Mouse (Mus musculus): ENCODE data around the gene Pigx. TPM values are rescaled to one million over a fixed set of nuclear protein-coding genes. Genes with fewer than 3 reads are reported as not detected.

Gene Pigx
- polyA plus RNA-seq, 1 experiment from 2014 or later = 151 TPM

GRCm38 (mm10) chr16:32124444-32125335, 25.1 kb upstream of the Pigx start:
- Histone ChIP-seq H3K4me1 (no peaks in the 10 kb centered on the region), H3K36me3 (replicated peaks) (no peaks in the 10 kb centered on the region), H3K4me3 (no peak overlapping the region), H3K27ac (replicated peaks) (no peak overlapping the region), H3K9me3 (no peaks in the 10 kb centered on the region), H3K27me3 (replicated peaks; ENCODE audit: low read depth, poor library complexity, severe bottlenecking) (no peaks in the 10 kb centered on the region)
- DNase-seq (ENCODE audit: low spot score) = no peak
- WGBS = 73% methylated on average over 17 of the region's 17 CpGs

GRCm38 (mm10) chr16:32124020-32124419, 24.5 kb upstream of the Pigx start:
- no peaks in the 10 kb centered on the region for H3K27me3 ChIP-seq (replicated peaks; ENCODE audit: low read depth, poor library complexity, severe bottlenecking)
- no peaks in the 10 kb centered on the region for H3K4me1 ChIP-seq
- no peak overlapping the region for H3K27ac ChIP-seq (replicated peaks)
- H3K36me3 ChIP-seq (replicated peaks) = no peaks in the 10 kb centered on the region
- no peaks in the 10 kb centered on the region for H3K9me3 ChIP-seq
- DNase-seq (ENCODE audit: low spot score) = no peak
- WGBS = 92% methylated on average over 7 of the region's 7 CpGs
- no peak overlapping the region for H3K4me3 ChIP-seq

GRCm38 (mm10) chr16:32120454-32120853, 20.9 kb upstream of the Pigx start:
- DNase-seq (ENCODE audit: low spot score) = no peak
- Histone ChIP-seq H3K9me3 (no peaks in the 10 kb centered on the region), H3K36me3 (replicated peaks) (no peaks in the 10 kb centered on the region), H3K4me3 (no peak overlapping the region), H3K27me3 (replicated peaks; ENCODE audit: low read depth, poor library complexity, severe bottlenecking) (no peaks in the 10 kb centered on the region), H3K4me1 (0 out of 2 replicates have a peak, but pooled peaks cover 4% of the 10 kb centered on the region), H3K27ac (replicated peaks) (no peak overlapping the region)
- 78% methylated on average over 3 of the region's 3 CpGs for WGBS

GRCm38 (mm10) chr16:32116186-32116585, 16.6 kb upstream of the Pigx start:
- Histone ChIP-seq H3K27me3 (replicated peaks; ENCODE audit: low read depth, poor library complexity, severe bottlenecking) (no peaks in the 10 kb centered on the region), H3K36me3 (replicated peaks) (no peaks in the 10 kb centered on the region), H3K4me3 (no peak overlapping the region), H3K4me1 (0 out of 2 replicates have a peak, but pooled peaks cover 4% of the 10 kb centered on the region), H3K27ac (replicated peaks) (no peak overlapping the region), H3K9me3 (no peaks in the 10 kb centered on the region)
- 60% methylated on average over 5 of the region's 5 CpGs for WGBS
- no peak for DNase-seq (ENCODE audit: low spot score)

GRCm38 (mm10) chr16:32115781-32116180, 16.2 kb upstream of the Pigx start:
- H3K27ac ChIP-seq (replicated peaks) = no peak overlapping the region
- no peaks in the 10 kb centered on the region for H3K9me3 ChIP-seq
- 70% methylated on average over 6 of the region's 6 CpGs for WGBS
- peaks cover 3% of the 10 kb centered on the region; the same call in 1 of the 2 replicates for H3K36me3 ChIP-seq (replicated peaks)
- no peak overlapping the region for H3K4me3 ChIP-seq
- 0 out of 2 replicates have a peak, but pooled peaks cover 4% of the 10 kb centered on the region for H3K4me1 ChIP-seq
- H3K27me3 ChIP-seq (replicated peaks; ENCODE audit: low read depth, poor library complexity, severe bottlenecking) = no peaks in the 10 kb centered on the region
- no peak for DNase-seq (ENCODE audit: low spot score)

GRCm38 (mm10) chr16:32114968-32115695, 15.6 kb upstream of the Pigx start:
- WGBS = 20% methylated on average over 15 of the region's 15 CpGs
- Histone ChIP-seq H3K36me3 (replicated peaks) (peaks cover 10% of the 10 kb centered on the region), H3K4me1 (0 out of 2 replicates have a peak, but pooled peaks cover 4% of the 10 kb centered on the region), H3K27ac (replicated peaks) (no peak overlapping the region), H3K27me3 (replicated peaks; ENCODE audit: low read depth, poor library complexity, severe bottlenecking) (no peaks in the 10 kb centered on the region), H3K9me3 (0 out of 2 replicates have a peak, but pooled peaks cover 3% of the 10 kb centered on the region), H3K4me3 (no peak overlapping the region)
- DNase-seq (ENCODE audit: low spot score) = peak; percentile 87

- Histone ChIP-seq H3K4me3 (no peak overlapping the region), H3K4me1 (0 out of 2 replicates have a peak, but pooled peaks cover 4% of the 10 kb centered on the region), H3K27ac (replicated peaks) (no peak overlapping the region), H3K9me3 (0 out of 2 replicates have a peak, but pooled peaks cover 3% of the 10 kb centered on the region), H3K27me3 (replicated peaks; ENCODE audit: low read depth, poor library complexity, severe bottlenecking) (no peaks in the 10 kb centered on the region), H3K36me3 (replicated peaks) (peaks cover 17% of the 10 kb centered on the region)
- DNase-seq (ENCODE audit: low spot score) = no peak
- 85% methylated on average over 10 of the region's 10 CpGs for WGBS
These were observed 14.9 kb upstream of the Pigx start for GRCm38 (mm10) chr16:32114406-32114805.

GRCm38 (mm10) chr16:32113541-32114218, 14.1 kb upstream of the Pigx start:
- 72% methylated on average over 23 of the region's 23 CpGs for WGBS
- Histone ChIP-seq H3K4me1 (0 out of 2 replicates have a peak, but pooled peaks cover 4% of the 10 kb centered on the region), H3K4me3 (no peak overlapping the region)

GRCm38 (mm10) chr16:32110951-32111699, 11.6 kb upstream of the Pigx start:
- WGBS = 86% methylated on average over 15 of the region's 15 CpGs
- H3K36me3 ChIP-seq (replicated peaks) = peaks cover 46% of the 10 kb centered on the region
- 0 out of 2 replicates have a peak, but pooled peaks cover 3% of the 10 kb centered on the region for H3K9me3 ChIP-seq
- no peak overlapping the region for H3K4me3 ChIP-seq
- H3K27ac ChIP-seq (replicated peaks) = no peak overlapping the region
- H3K4me1 ChIP-seq = 0 out of 2 replicates have a peak, but pooled peaks cover 4% of the 10 kb centered on the region
- no peak for DNase-seq (ENCODE audit: low spot score)
- no peaks in the 10 kb centered on the region for H3K27me3 ChIP-seq (replicated peaks; ENCODE audit: low read depth, poor library complexity, severe bottlenecking)

More at GRCm38 (mm10) chr16:32113541-32114218, 14.1 kb upstream of the Pigx start:
- H3K27me3 ChIP-seq (replicated peaks; ENCODE audit: low read depth, poor library complexity, severe bottlenecking) = no peaks in the 10 kb centered on the region
- 0 out of 2 replicates have a peak, but pooled peaks cover 3% of the 10 kb centered on the region for H3K9me3 ChIP-seq
- no peak for DNase-seq (ENCODE audit: low spot score)
- peaks cover 22% of the 10 kb centered on the region for H3K36me3 ChIP-seq (replicated peaks)
- no peak overlapping the region for H3K27ac ChIP-seq (replicated peaks)

GRCm38 (mm10) chr16:32108578-32108977, 9.0 kb upstream of the Pigx start:
- H3K36me3 ChIP-seq (replicated peaks) = peaks cover 70% of the 10 kb centered on the region
- H3K9me3 ChIP-seq = 0 out of 2 replicates have a peak, but pooled peaks cover 7% of the 10 kb centered on the region
- H3K27ac ChIP-seq (replicated peaks) = no peak overlapping the region
- DNase-seq (ENCODE audit: low spot score) = no peak
- H3K4me3 ChIP-seq = no peak overlapping the region
- WGBS = 97% methylated on average over 2 of the region's 2 CpGs
- no peaks in the 10 kb centered on the region for H3K4me1 ChIP-seq
- H3K27me3 ChIP-seq (replicated peaks; ENCODE audit: low read depth, poor library complexity, severe bottlenecking) = no peaks in the 10 kb centered on the region

GRCm38 (mm10) chr16:32108170-32108569, 8.6 kb upstream of the Pigx start:
- WGBS = 84% methylated on average over 7 of the region's 7 CpGs
- no peaks in the 10 kb centered on the region for H3K4me1 ChIP-seq
- H3K27ac ChIP-seq (replicated peaks) = no peak overlapping the region
- DNase-seq (ENCODE audit: low spot score) = no peak
- peaks cover 74% of the 10 kb centered on the region for H3K36me3 ChIP-seq (replicated peaks)
- no peaks in the 10 kb centered on the region for H3K27me3 ChIP-seq (replicated peaks; ENCODE audit: low read depth, poor library complexity, severe bottlenecking)
- 0 out of 2 replicates have a peak, but pooled peaks cover 7% of the 10 kb centered on the region for H3K9me3 ChIP-seq
- no peak overlapping the region for H3K4me3 ChIP-seq
